In the genomic region with DNA sequence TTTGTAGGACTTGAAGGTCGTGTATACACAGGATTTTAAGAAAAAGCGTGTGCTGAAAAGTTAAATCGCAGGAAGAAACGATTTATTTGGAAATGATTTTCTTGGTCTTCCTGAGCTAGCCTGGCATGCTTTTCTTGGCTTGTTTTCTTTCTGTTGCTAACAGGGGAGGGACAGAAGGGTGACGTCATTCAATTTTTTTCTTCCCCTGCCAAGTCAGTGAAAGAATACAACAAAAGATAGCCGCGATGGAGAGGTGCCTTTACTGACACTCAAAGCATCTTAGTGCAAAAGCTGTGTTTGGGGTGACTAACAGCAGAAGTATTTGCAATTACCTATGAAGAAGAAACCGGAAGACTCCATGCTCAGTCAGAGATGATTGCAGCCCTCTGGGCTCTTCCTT, we compare ENCODE assay signal across 18 mouse cellular contexts. TPM values are rescaled to one million over a fixed set of nuclear protein-coding genes. Genes with fewer than 3 reads are reported as not detected.
DNase-seq lines count a peak whose midpoint lies in the region; ATAC-seq and TF ChIP-seq lines count a peak whose summit lies in the region.
"Had no signal": no experiment of that assay in that cellular context is flagged by ENCODE, and none has a peak within 500 bp of the region (broad histone marks: within the 10 kb centered on the region; RNA-seq: fewer than 3 reads in every experiment).

No protein-coding gene starts in this region.

- no peak for TF ChIP-seq CTCF in left cerebral cortex, adult 2 months (IDR thresholded peaks at IDR 0.05)

- H3K27me3 ChIP-seq in forebrain, embryonic 13.5 days, result no peaks in the 10 kb centered on the region
- H3K27me3 ChIP-seq in forebrain, embryonic 11.5 days (ENCODE audit: control insufficient read depth, insufficient read depth, low read length), result no peaks in the 10 kb centered on the region
- no peaks in the 10 kb centered on the region for H3K27me3 ChIP-seq in forebrain, embryonic 16.5 days (replicated peaks; ENCODE audit: control insufficient read depth, insufficient read depth, low read length)
- H3K27me3 ChIP-seq: hindbrain, embryonic 13.5 days; liver, embryonic 13.5 days; midbrain, embryonic 15.5 days had no signal

- H3K9me3 ChIP-seq in forebrain, embryonic 13.5 days (replicated peaks), result no peaks in the 10 kb centered on the region
- H3K9me3 ChIP-seq in forebrain, embryonic 11.5 days (ENCODE audit: control insufficient read depth, low read length), result no peaks in the 10 kb centered on the region
- H3K9me3 ChIP-seq in forebrain, embryonic 16.5 days (ENCODE audit: control insufficient read depth, low read length), result no peaks in the 10 kb centered on the region
- H3K9me3 ChIP-seq: G1E; hindbrain, embryonic 13.5 days; liver, embryonic 13.5 days; midbrain, embryonic 15.5 days had no signal

- peak overlapping the region; percentile 6; the same call in 1 of the 2 replicates for H3K4me2 ChIP-seq in forebrain, embryonic 13.5 days
- no peak overlapping the region for H3K4me2 ChIP-seq in forebrain, embryonic 11.5 days (ENCODE audit: low read depth, low read length, severe bottlenecking)
- H3K4me2 ChIP-seq in forebrain, embryonic 16.5 days (ENCODE audit: low read length), result 0 out of 2 replicates have a peak overlapping the region, but pooled peaks have one; percentile 9
- H3K4me2 ChIP-seq: hindbrain, embryonic 13.5 days; liver, embryonic 13.5 days; midbrain, embryonic 15.5 days had no signal

- ATAC-seq in forebrain, embryonic 13.5 days, result 0 out of 2 replicates have a peak, but pooled peaks have one; percentile 33
- ATAC-seq in forebrain, embryonic 11.5 days (replicated peaks; ENCODE audit: low FRiP score), result no peak
- ATAC-seq in forebrain, embryonic 16.5 days, result no peak
- ATAC-seq: activated CD4-positive, CD25-positive, alpha-beta regulatory T cell, adult 4 months; midbrain, embryonic 15.5 days had no signal

- intact Hi-C loops in left cerebral cortex, adult 2 months (cut with DNase I), result no loop called here
- intact Hi-C loops in left cerebral cortex, postnatal 14 days (cut with DNase I), result no loop called here

- H3K36me3 ChIP-seq in forebrain, embryonic 13.5 days (ENCODE audit: poor library complexity, severe bottlenecking), result no peaks in the 10 kb centered on the region
- H3K36me3 ChIP-seq in forebrain, embryonic 11.5 days (ENCODE audit: control insufficient read depth, insufficient read depth, low read length), result no peaks in the 10 kb centered on the region
- H3K36me3 ChIP-seq in forebrain, embryonic 16.5 days (ENCODE audit: control insufficient read depth, insufficient read depth), result no peaks in the 10 kb centered on the region
- H3K36me3 ChIP-seq: G1E; hindbrain, embryonic 13.5 days; liver, embryonic 13.5 days; midbrain, embryonic 15.5 days had no signal

- no peak for DNase-seq in forebrain, embryonic 11.5 days (ENCODE audit: low spot score)
- no peak for DNase-seq in left cerebral cortex, adult 2 months (ENCODE audit: extremely low spot score in 1 of 2, low spot score in 2 of 2)
- no peak for DNase-seq in left cerebral cortex, postnatal 14 days (ENCODE audit: low spot score in 2 of 2)
- DNase-seq in Muller cell, postnatal 12 days (ENCODE audit: inconsistent ontology term), result peak; percentile 71
- DNase-seq in right cerebral cortex, adult 2 months (ENCODE audit: low spot score in 2 of 2), result no peak
- DNase-seq: cerebellum, adult 8-10 months; heart, adult 11 months; kidney, adult 9 months; liver, embryonic 13.5 days; right cerebral cortex, postnatal 25 days; thymus, postnatal 36 days had no signal

- no peak overlapping the region for H3K4me3 ChIP-seq in forebrain, embryonic 13.5 days
- no peak overlapping the region for H3K4me3 ChIP-seq in forebrain, embryonic 11.5 days (ENCODE audit: low read depth, low read length)
- H3K4me3 ChIP-seq in left cerebral cortex, adult 2 months, result no peak overlapping the region
- 0 out of 2 replicates have a peak overlapping the region, but pooled peaks have one; percentile 5 for H3K4me3 ChIP-seq in forebrain, embryonic 16.5 days (replicated peaks; ENCODE audit: low read length)
- H3K4me3 ChIP-seq: hindbrain, embryonic 13.5 days; liver, embryonic 13.5 days; midbrain, embryonic 15.5 days had no signal

- 40% methylated on average over 8 of the region's 8 CpGs for WGBS in forebrain, embryonic 13.5 days
- WGBS in forebrain, embryonic 11.5 days, result 61% methylated on average over 8 of the region's 8 CpGs
- WGBS in forebrain, embryonic 16.5 days, result 23% methylated on average over 8 of the region's 8 CpGs

- H3K9ac ChIP-seq in forebrain, embryonic 13.5 days, result no peak overlapping the region
- no peak overlapping the region for H3K9ac ChIP-seq in forebrain, embryonic 11.5 days (ENCODE audit: low read length)
- H3K9ac ChIP-seq in forebrain, embryonic 16.5 days (replicated peaks; ENCODE audit: low read depth, low read length), result no peak overlapping the region
- H3K9ac ChIP-seq: hindbrain, embryonic 13.5 days; liver, embryonic 13.5 days; midbrain, embryonic 15.5 days had no signal

- peaks cover 5% of the 10 kb centered on the region; the same call in 1 of the 2 replicates for H3K4me1 ChIP-seq in forebrain, embryonic 13.5 days
- H3K4me1 ChIP-seq in forebrain, embryonic 11.5 days (replicated peaks; ENCODE audit: control insufficient read depth, insufficient read depth, low read length), result no peaks in the 10 kb centered on the region
- H3K4me1 ChIP-seq in forebrain, embryonic 16.5 days (replicated peaks; ENCODE audit: control insufficient read depth, insufficient read depth, low read length), result no peaks in the 10 kb centered on the region
- H3K4me1 ChIP-seq: hindbrain, embryonic 13.5 days; midbrain, embryonic 15.5 days had no signal

- H3K27ac ChIP-seq in forebrain, embryonic 13.5 days, result no peak overlapping the region
- no peak overlapping the region for H3K27ac ChIP-seq in forebrain, embryonic 11.5 days (ENCODE audit: low read depth, low read length)
- H3K27ac ChIP-seq in left cerebral cortex, adult 2 months, result peak overlapping the region; percentile 40; the same call in 1 of the 2 replicates
- H3K27ac ChIP-seq in forebrain, embryonic 16.5 days (ENCODE audit: low read length), result no peak overlapping the region
- H3K27ac ChIP-seq: hindbrain, embryonic 13.5 days; liver, embryonic 13.5 days; midbrain, embryonic 15.5 days had no signal

RNA-seq across cellular contexts. Expression of a gene that starts 48.8 kb away (rescaled TPM):
- 0.86 and 1.3 TPM in 2 replicates for polyA plus RNA-seq in forebrain, embryonic 13.5 days (2015; fragmentation: Nextera tagmentation; extraction: Ambion mirVana)
- 1.1 and 1.4 TPM in 2 replicates for polyA plus RNA-seq in forebrain, embryonic 11.5 days (2014; fragmentation: Nextera tagmentation; extraction: Ambion mirVana)
- total RNA-seq in left cerebral cortex, adult 2 months (2021), result 1 to 10 TPM; 6.6 to 7.1 TPM
- total RNA-seq in left cerebral cortex, postnatal 14 days (2021), result 10 to 100 TPM in 1 of 2 experiments, 1 to 10 TPM in 1; 7.4 to 10.5 TPM
- polyA plus RNA-seq in forebrain, embryonic 16.5 days (2015; fragmentation: Nextera tagmentation; extraction: Ambion mirVana), result 1.8 and 2.4 TPM in 2 replicates
- polyA plus RNA-seq: G1E had no signal

RNA-seq across cellular contexts. Expression of a gene that starts 53.1 kb away (rescaled TPM):
- polyA plus RNA-seq in forebrain, embryonic 13.5 days (2015; fragmentation: Nextera tagmentation; extraction: Ambion mirVana), result 13.2 and 13.9 TPM in 2 replicates
- polyA plus RNA-seq in forebrain, embryonic 11.5 days (2014; fragmentation: Nextera tagmentation; extraction: Ambion mirVana), result 21.7 and 26.1 TPM in 2 replicates
- under 1 TPM; 0.48 to 0.89 TPM for total RNA-seq in left cerebral cortex, adult 2 months (2021)
- 1 to 10 TPM in 1 of 2 experiments, under 1 TPM in 1; 0.57 to 1.2 TPM for total RNA-seq in left cerebral cortex, postnatal 14 days (2021)
- polyA plus RNA-seq in forebrain, embryonic 16.5 days (2015; fragmentation: Nextera tagmentation; extraction: Ambion mirVana), result 5.4 and 5.8 TPM in 2 replicates
- total RNA-seq: gastrocnemius, adult 18-20 months had no signal
